Mouse (Mus musculus) kidney, embryonic 15.5 days (tissue): ENCODE measurements around the gene Rbm47. TPM values are rescaled to one million over a fixed set of nuclear protein-coding genes. Genes with fewer than 3 reads are reported as not detected.

Experiments used
- ATAC-seq: fragments of 200-750 bp; cut with Nextera tagmentation; replicated peaks from 2 replicates; pipeline ENCODE4 v1.8.0; 2017; ENCODE audit warnings: moderate TSS enrichment; ENCODE audit not compliant: low FRiP score
- H3K27ac ChIP-seq: fragments of 300-500 bp; sonication (generic); 2 replicates; pipeline ENCODE4 v1.5.1; 2015; ENCODE audit warnings: mild to moderate bottlenecking, inconsistent platforms
- H3K27me3 ChIP-seq: fragments of 300-500 bp; sonication (generic); 2 replicates; pipeline ENCODE4 v1.6.1; 2015; ENCODE audit warnings: inconsistent platforms
- H3K36me3 ChIP-seq: fragments of 300-500 bp; sonication (generic); 2 replicates; pipeline ENCODE4 v1.6.1; 2015; ENCODE audit warnings: inconsistent platforms
- H3K4me1 ChIP-seq: fragments of 300-500 bp; sonication (generic); 2 replicates; pipeline ENCODE4 v1.6.1; 2015; ENCODE audit warnings: inconsistent platforms
- H3K4me2 ChIP-seq: fragments of 300-500 bp; sonication (generic); 2 replicates; pipeline ENCODE4 v1.6.1; 2015; ENCODE audit warnings: moderate library complexity, mild to moderate bottlenecking, inconsistent platforms
- H3K4me3 ChIP-seq: fragments of 300-500 bp; sonication (generic); replicated peaks from 2 replicates; pipeline ENCODE4 v1.5.1; 2015; ENCODE audit warnings: mild to moderate bottlenecking, inconsistent platforms
- H3K9ac ChIP-seq: fragments of 300-500 bp; sonication (generic); 2 replicates; pipeline ENCODE4 v1.6.1; 2015; ENCODE audit warnings: mild to moderate bottlenecking, inconsistent platforms
- H3K9me3 ChIP-seq: fragments of 300-500 bp; sonication (generic); replicated peaks from 2 replicates; pipeline ENCODE4 v1.6.1; 2016; ENCODE audit warnings: inconsistent platforms
- WGBS: fragments of 180-500 bp; shearing (Covaris S2); methylation state at CpG from one replicate; pipeline ENCODE4 v1.1.7; 2015; ENCODE audit warnings: mixed read lengths; 5-methylcytosine and 5-hydroxymethylcytosine counted together
- polyA plus RNA-seq: library from polyadenylated mRNA; unstranded; fragments of >200 nt; fragmentation: Nextera tagmentation; extraction: Ambion mirVana; gene quantifications from 2 replicates; pipeline ENCODE4 v1.2.1, GENCODE M21; 2015

Gene Rbm47
- polyA plus RNA-seq, 1 experiment from 2014 or later = 60.6 TPM

GRCm38 (mm10) chr5:66054394-66054793 is 118.5 kb downstream of the Rbm47 start:
- Histone ChIP-seq H3K27ac (peak overlapping the region; percentile 92; the same call in 1 of the 2 replicates), H3K9me3 (no peaks in the 10 kb centered on the region), H3K4me1 (peaks cover 18% of the 10 kb centered on the region), H3K4me3 (peak overlapping the region; percentile 30), H3K4me2 (peak overlapping the region; percentile 19), H3K27me3 (no peaks in the 10 kb centered on the region), H3K36me3 (no peaks in the 10 kb centered on the region), H3K9ac (no peak overlapping the region)
- ATAC-seq = 0 out of 2 replicates have a peak, but pooled peaks have one; percentile 35
- WGBS = 55% methylated on average over 9 of the region's 9 CpGs

GRCm38 (mm10) chr5:66052777-66053548 is 120.0 kb downstream of the Rbm47 start:
- 68% methylated on average over 20 of the region's 20 CpGs for WGBS
- peak overlapping the region; percentile 92 for H3K27ac ChIP-seq
- H3K4me2 ChIP-seq = peak overlapping the region; percentile 34
- peaks cover 18% of the 10 kb centered on the region for H3K4me1 ChIP-seq
- peak overlapping the region; percentile 30 for H3K4me3 ChIP-seq
- ATAC-seq = peak; percentile 93
- no peak overlapping the region for H3K9ac ChIP-seq
- H3K27me3 ChIP-seq = no peaks in the 10 kb centered on the region
- H3K36me3 ChIP-seq = no peaks in the 10 kb centered on the region
- no peaks in the 10 kb centered on the region for H3K9me3 ChIP-seq

GRCm38 (mm10) chr5:66050841-66051240 is 122.1 kb downstream of the Rbm47 start:
- Histone ChIP-seq H3K4me3 (no peak overlapping the region), H3K9ac (no peak overlapping the region), H3K9me3 (no peaks in the 10 kb centered on the region), H3K4me1 (peaks cover 21% of the 10 kb centered on the region), H3K27me3 (no peaks in the 10 kb centered on the region), H3K27ac (peak overlapping the region; percentile 7; the same call in 1 of the 2 replicates), H3K36me3 (no peaks in the 10 kb centered on the region), H3K4me2 (0 out of 2 replicates have a peak overlapping the region, but pooled peaks have one; percentile 0)
- WGBS = 79% methylated on average over 5 of the region's 5 CpGs
- ATAC-seq = no peak

- WGBS = 37% methylated on average over 3 of the region's 3 CpGs
- no peak overlapping the region for H3K4me2 ChIP-seq
- ATAC-seq = no peak
- H3K27me3 ChIP-seq = no peaks in the 10 kb centered on the region
- H3K9ac ChIP-seq = no peak overlapping the region
- no peaks in the 10 kb centered on the region for H3K9me3 ChIP-seq
- H3K36me3 ChIP-seq = no peaks in the 10 kb centered on the region
- no peak overlapping the region for H3K4me3 ChIP-seq
- no peak overlapping the region for H3K27ac ChIP-seq
- H3K4me1 ChIP-seq = peaks cover 27% of the 10 kb centered on the region
These were observed 126.6 kb downstream of the Rbm47 start for GRCm38 (mm10) chr5:66046356-66046755.

- Histone ChIP-seq H3K27ac (peak overlapping the region; percentile 78), H3K9me3 (no peaks in the 10 kb centered on the region), H3K9ac (no peak overlapping the region), H3K4me3 (no peak overlapping the region), H3K36me3 (no peaks in the 10 kb centered on the region), H3K4me2 (no peak overlapping the region), H3K27me3 (no peaks in the 10 kb centered on the region), H3K4me1 (peaks cover 24% of the 10 kb centered on the region)
- no peak for ATAC-seq
- WGBS = 76% methylated on average over 3 of the region's 3 CpGs
These were observed 129.0 kb downstream of the Rbm47 start for GRCm38 (mm10) chr5:66043897-66044296.

GRCm38 (mm10) chr5:66042651-66043340 is 130.1 kb downstream of the Rbm47 start:
- Histone ChIP-seq H3K9ac (no peak overlapping the region), H3K9me3 (no peaks in the 10 kb centered on the region), H3K27ac (peak overlapping the region; percentile 85), H3K4me2 (peak overlapping the region; percentile 26; the same call in 1 of the 2 replicates), H3K4me3 (no peak overlapping the region), H3K4me1 (peaks cover 24% of the 10 kb centered on the region), H3K27me3 (no peaks in the 10 kb centered on the region), H3K36me3 (no peaks in the 10 kb centered on the region)
- WGBS = 52% methylated on average over 10 of the region's 10 CpGs
- ATAC-seq = peak; percentile 68

- Histone ChIP-seq H3K27ac (0 out of 2 replicates have a peak overlapping the region, but pooled peaks have one; percentile 56), H3K27me3 (no peaks in the 10 kb centered on the region), H3K36me3 (no peaks in the 10 kb centered on the region), H3K9me3 (no peaks in the 10 kb centered on the region), H3K9ac (no peak overlapping the region), H3K4me3 (no peak overlapping the region), H3K4me2 (no peak overlapping the region), H3K4me1 (peaks cover 26% of the 10 kb centered on the region)
- peak; percentile 34; the same call in 1 of the 2 replicates for ATAC-seq
- WGBS = 61% methylated on average over 7 of the region's 7 CpGs
These were observed 132.1 kb downstream of the Rbm47 start for GRCm38 (mm10) chr5:66040744-66041279.

GRCm38 (mm10) chr5:66039813-66040212 is 133.1 kb downstream of the Rbm47 start:
- no peaks in the 10 kb centered on the region for H3K27me3 ChIP-seq
- no peak overlapping the region for H3K27ac ChIP-seq
- peaks cover 27% of the 10 kb centered on the region for H3K4me1 ChIP-seq
- no peak for ATAC-seq
- no peak overlapping the region for H3K4me3 ChIP-seq
- no peaks in the 10 kb centered on the region for H3K36me3 ChIP-seq
- H3K9ac ChIP-seq = no peak overlapping the region
- no peaks in the 10 kb centered on the region for H3K9me3 ChIP-seq
- 87% methylated on average over 2 of the region's 2 CpGs for WGBS
- no peak overlapping the region for H3K4me2 ChIP-seq

- Histone ChIP-seq H3K27ac (no peak overlapping the region), H3K27me3 (no peaks in the 10 kb centered on the region), H3K9ac (no peak overlapping the region), H3K4me1 (peaks cover 32% of the 10 kb centered on the region), H3K4me3 (no peak overlapping the region), H3K4me2 (no peak overlapping the region), H3K36me3 (no peaks in the 10 kb centered on the region), H3K9me3 (no peaks in the 10 kb centered on the region)
- 75% methylated on average over 6 of the region's 6 CpGs for WGBS
- no peak for ATAC-seq
These were observed 135.9 kb downstream of the Rbm47 start for GRCm38 (mm10) chr5:66037066-66037465.

- ATAC-seq = no peak
- H3K9ac ChIP-seq = no peak overlapping the region; the same call in 1 of the 2 replicates
- no peaks in the 10 kb centered on the region for H3K36me3 ChIP-seq
- peaks cover 32% of the 10 kb centered on the region for H3K4me1 ChIP-seq
- WGBS = 67% methylated on average over 7 of the region's 7 CpGs
- no peaks in the 10 kb centered on the region for H3K27me3 ChIP-seq
- H3K4me3 ChIP-seq = no peak overlapping the region
- no peak overlapping the region for H3K4me2 ChIP-seq
- no peaks in the 10 kb centered on the region for H3K9me3 ChIP-seq
- no peak overlapping the region for H3K27ac ChIP-seq
These were observed 136.4 kb downstream of the Rbm47 start for GRCm38 (mm10) chr5:66036440-66037054.

- ATAC-seq = peak; percentile 60; the same call in 1 of the 2 replicates
- H3K27ac ChIP-seq = peak overlapping the region; percentile 50
- H3K9me3 ChIP-seq = no peaks in the 10 kb centered on the region
- H3K36me3 ChIP-seq = no peaks in the 10 kb centered on the region
- 52% methylated on average over 14 of the region's 14 CpGs for WGBS
- no peaks in the 10 kb centered on the region for H3K27me3 ChIP-seq
- H3K4me1 ChIP-seq = peaks cover 23% of the 10 kb centered on the region
- no peak overlapping the region for H3K4me2 ChIP-seq
- no peak overlapping the region for H3K9ac ChIP-seq
- no peak overlapping the region for H3K4me3 ChIP-seq
These were observed 138.3 kb downstream of the Rbm47 start for GRCm38 (mm10) chr5:66034375-66035195.
